Mouse (Mus musculus) spleen, adult 12 weeks (tissue): ENCODE data around the gene Col4a3bp.
A peak's percentile ranks its signal among the peaks of the same experiment; 100 is the strongest.
"Not testable (repeated sequence)": the region's sequence is repeated elsewhere in the genome, so short reads cannot be mapped to it uniquely, and the experiment has no call there.

Source experiments
- DNase-seq: peaks from one replicate; pipeline ENCODE4 v3.0.0; 2022; ENCODE audit warnings: low spot score

Gene Col4a3bp

DNA sequence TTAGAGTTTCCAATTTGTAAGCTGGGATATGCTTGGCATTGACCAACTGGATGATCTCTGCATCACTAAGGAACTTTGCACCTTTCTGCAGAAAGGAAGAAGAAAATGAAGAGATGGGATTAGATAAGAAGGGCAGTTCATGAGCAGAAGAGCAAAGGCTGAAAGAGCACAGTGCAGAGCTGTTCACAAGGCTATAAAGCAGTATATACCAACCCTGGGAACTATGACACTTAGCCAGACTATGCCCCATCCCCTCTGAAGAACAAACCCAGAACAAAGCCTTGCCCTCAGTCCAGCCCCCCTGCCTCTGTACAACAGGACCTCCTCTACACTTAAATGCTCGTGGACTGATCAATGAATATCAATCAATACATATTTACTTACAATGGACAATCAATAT is 114.3 kb downstream of the Col4a3bp start:
- DNase-seq = no peak

DNA sequence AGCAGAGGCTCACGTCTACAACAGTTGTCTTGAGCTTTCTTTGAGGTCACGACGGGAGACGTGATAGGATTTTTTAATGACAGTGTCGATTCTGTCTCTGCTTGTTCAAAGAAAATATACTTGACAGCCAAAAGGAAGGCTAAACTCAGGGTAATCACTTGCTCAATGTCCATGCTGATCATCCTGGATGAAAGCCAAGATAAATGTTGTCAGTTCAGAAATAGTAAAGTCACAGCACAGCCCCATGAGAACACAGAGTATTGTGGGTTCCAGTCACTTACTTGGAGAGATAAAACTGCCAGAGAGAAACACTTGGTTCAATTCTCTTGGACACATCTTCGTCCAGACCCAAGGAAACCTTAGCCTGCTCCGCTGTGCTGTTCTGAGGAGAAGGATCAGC is 116.5 kb downstream of the Col4a3bp start:
- no peak for DNase-seq

DNA sequence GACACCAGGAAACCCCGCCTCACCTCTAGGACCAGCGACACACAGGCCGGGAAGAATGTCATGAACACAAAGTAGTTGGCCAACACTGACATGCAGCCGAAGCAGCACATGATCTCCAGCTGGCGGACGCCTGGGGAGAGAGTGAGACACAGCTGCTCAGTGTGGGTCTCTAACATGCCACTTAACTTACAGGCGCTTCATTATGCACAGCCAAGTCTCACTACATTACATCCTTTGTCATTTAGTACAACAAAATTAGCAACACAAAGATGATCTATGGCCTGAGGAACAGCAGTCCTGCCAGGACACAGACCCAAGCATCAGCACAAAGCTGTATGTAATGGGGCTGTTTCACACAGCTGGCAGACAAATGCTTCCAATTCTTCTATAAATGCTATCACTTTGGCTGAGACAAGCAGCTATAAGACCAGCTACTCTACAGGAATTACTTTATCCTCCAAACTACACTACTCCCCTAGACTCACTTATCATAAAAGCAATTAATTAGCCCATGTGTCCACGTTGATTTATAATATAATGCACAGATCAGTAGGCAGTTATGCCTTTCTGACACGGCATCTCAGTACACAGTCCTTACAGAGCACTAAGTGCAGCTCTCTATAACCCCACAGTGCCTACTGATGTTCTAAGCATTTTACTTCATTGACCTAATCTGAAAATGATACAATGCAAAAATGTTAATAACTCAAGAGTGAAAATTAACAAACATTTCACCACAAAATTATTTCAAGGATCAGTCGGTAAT is 117.9 kb downstream of the Col4a3bp start:
- DNase-seq = no peak

DNA sequence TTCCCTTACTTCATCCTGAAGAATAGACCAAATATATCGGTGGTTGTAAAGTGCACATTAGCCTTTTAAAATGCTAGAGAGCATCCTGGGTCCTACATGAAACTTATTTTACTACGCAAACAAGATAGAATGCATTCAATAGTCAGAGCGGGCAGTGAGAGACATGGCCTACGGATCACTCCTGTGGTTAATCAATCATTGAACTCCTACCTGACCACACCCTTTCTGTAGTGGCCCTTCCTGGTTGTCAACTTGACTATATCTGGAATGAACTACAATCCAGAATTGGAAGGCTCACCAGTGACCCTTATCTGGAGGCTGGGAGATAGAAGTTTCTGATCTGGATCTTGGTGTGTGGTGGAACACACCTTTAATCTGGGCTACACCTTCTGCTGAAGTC is 120.7 kb downstream of the Col4a3bp start:
- DNase-seq = not testable (repeated sequence)

DNA sequence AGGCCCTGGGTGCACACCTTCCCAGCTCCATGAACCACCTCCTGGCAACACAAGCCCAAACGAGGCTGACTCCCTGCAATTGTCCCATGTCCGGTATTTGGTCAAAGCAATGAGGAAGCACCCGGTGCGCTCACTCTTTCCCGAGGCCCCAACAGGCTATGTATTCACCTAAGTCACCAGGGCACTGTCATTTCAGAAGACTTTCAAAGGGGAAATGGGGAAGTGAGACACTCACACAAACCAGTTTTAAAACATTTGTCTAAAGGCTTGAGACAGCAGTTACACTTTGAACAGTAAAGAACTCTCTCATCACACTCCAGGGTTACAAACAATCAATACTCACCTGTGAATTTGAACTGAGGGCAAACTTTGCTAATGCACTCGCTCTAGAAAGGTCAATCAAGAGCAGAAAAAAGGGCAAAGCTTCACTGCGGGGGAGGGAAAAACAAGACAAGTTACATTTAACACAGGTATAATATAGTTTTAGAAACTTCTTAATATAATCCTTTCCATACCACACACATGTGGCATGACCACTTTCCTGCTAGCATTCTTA is 122.1 kb downstream of the Col4a3bp start:
- no peak for DNase-seq

DNA sequence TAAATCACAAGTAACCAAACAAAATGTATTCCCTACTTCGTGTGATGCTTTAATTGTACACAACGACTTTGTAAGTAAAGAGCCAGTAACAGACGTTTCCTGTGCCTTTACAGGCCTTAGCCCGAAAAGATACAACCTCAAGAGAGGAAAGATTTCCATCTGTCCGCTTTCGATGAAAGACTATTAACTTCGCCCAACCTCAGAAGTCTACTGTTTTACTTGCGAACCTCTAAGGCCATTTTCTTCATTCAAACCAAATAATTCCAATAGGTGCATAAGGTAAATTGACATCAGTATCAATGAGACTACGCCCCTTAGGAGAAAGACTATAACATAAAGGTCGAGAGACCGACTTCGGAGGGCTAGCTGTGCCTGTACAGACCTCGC is 127.6 kb downstream of the Col4a3bp start:
- DNase-seq = peak; percentile 1

DNA sequence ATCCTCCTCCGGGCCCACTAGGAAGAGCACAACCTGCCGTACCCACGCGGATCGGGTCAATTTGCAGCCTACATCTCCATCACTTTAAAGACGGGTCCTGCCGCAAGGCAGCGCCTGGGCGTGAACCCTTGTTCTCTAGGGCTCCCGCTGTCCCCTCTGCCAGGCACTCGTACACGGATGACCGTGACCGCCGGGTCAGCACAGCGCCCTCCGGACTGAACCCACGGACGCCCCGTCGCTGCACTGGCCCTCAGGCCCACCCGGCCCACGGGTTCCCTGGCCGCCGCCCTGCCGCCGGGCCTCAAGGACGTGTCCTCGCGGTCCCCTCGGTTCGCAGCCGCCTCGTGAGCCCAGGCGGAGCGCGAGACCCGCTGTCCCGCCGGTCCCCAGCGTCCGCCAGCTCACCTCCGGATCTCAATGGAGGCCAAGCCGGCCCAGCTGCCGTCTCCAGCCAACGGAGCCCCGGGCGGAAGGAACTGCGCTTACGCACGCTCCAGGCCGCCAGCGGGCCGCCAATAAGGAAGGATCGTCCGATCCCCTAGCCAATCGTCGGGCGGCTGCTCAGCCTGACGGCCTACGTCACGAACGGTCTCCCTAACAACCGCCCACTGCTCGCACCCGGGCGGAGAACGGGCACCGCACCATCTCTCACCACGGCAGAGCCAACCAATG is 128.1 kb downstream of the Col4a3bp start, which contains the start of gene Hmgcr:
TSS of gene Hmgcr (minus strand) at position 531 of the 672 bp plus-strand sequence.
- peak; percentile 93 for DNase-seq

DNA sequence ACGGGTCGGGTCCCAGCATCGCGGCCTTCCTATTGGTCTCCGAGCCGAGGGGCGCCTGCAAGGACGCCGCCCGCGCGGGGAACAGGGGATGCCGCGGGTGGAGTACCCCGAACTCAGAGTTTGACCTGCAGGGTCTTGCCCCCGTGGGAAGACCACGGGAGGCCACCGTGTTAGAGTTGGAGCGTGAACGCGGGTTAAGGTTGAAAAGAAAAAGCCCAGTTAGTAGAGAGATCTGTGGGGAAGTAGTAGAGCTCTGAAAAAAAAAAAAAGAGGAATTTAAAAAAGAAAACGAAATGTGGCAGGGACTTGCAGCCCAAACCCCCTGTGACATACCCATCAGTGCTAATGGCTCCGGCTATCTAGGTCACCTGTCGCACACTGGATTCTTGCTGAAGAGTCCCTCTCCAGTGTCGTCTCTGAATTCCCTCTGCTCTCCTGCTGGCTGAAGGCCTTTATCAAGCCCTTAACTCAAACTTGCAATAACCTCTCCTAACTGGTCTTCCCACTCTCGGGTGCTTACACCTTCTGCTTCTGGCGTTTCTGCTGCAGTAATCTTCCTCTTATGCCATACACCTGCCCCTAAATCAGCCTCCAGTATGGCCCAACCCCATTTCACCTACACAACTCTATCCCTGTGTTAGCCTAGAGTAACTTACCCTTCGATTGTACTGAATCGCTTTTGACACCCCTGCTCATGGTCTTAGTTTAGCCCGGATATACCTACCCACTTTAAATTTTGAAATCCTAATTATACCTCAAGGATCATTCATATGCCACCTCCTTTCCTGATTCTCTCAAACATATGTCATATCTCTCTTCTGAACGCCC is 128.9 kb downstream of the Col4a3bp start:
- DNase-seq = no peak

DNA sequence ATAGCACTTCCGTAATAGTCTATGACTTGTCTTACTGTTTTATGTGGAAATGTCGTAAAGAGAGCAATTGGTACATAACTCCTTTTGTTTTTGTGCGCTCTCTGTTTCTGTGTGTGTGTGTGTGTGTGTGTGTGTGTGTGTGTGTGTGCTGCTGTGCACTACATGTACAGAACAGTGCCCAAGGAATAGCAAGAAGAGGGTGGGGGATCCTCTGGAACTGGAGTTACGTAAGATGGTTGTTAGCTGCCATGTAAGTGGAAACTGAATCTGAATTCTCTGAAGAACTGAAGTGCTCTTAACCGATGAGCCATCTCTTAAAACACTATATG is 129.5 kb downstream of the Col4a3bp start:
- no peak for DNase-seq

DNA sequence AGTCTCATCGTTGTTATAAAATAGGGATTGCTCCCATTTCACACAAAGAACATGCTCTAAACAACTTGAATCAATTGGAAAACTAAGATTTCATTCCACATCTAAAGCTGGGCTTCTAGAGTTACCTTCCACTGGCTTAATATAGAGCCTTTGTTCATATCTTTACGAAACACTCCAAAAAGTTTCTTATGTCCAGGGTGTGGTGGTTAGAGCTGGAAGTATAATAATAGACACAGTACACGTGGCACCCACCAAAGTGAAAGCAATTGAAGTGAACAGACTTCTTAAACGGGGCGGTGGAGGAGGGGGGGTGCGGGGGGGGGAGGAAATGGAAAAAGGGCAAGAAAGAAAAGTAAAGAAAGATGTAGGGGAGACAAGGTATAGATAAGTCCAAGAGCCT is 129.9 kb downstream of the Col4a3bp start:
- DNase-seq = no peak

DNA sequence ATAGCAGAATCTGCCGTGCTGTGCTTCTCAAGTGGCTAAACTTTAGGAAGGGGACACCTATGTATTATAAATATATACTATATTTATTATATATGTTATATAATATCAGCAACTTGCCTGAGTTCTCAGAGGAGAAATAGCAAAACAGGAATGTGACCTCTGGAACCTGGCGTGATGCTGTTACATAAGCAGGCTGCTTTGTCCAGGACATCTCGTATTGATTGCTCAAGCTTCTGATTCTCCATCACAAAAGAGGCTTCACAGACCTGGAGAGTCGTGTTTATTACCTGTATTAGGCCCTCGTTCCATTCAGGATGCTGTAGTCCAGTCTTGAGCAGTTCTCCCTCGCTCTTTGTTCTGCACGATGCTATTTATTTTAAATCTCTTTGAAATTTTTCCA is 131.4 kb downstream of the Col4a3bp start:
- no peak for DNase-seq

DNA sequence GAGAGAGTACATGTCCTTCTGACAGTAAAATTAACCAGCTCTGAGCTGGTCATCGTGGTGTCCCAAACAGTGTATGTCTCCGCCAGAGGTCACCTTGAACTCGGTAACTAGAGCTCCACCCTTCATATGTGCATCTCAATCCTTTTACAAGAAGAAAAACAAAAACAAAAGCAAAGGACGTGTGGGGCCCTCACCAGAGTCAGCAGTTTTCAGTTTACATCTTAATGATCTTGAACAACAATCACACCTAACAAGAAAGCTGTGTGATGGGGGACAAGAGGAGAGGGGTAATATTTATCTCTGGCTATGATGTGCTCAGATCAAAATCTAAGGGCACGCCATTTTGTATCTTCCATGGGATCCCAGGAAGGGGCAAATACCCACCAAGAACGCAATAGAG is 133.3 kb downstream of the Col4a3bp start:
- DNase-seq = no peak

DNA sequence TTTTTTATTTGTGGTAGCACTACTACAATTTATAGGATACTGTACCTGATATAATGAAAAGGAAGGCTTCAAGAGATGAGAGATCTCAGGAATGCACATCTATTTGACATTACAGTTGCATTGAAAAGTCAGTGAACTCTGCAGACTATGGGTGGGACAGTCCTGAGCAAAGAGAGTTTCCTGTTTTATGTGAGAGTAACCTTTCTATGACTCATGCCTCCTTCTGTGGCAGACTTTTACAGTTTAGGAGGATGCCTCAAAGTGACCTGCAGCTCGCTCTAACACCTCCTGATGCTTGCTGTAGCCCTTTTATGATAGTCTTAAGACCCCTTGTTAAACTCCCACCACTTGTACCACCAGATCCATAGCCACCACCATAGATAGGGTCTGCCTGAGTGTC is 134.7 kb downstream of the Col4a3bp start:
- DNase-seq = no peak

DNA sequence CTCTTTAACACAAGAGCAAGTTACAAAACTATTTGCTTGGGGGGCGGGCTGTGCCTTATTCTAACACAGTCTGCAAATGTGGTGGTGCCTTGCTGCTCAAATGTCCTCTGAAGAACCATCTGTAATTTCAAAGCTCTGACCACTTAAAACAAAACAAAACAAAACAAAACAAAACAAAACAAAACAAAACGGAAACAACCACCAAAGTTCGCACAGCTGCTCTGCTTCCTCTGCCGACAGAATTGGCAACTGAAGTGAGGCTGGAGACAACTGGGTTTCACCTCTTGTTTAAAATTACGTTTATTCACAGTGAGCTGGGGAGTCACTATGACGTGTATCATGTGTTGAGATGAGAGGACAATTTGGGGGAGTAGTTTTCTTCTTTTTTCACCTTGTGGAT is 136.2 kb downstream of the Col4a3bp start:
- no peak for DNase-seq

DNA sequence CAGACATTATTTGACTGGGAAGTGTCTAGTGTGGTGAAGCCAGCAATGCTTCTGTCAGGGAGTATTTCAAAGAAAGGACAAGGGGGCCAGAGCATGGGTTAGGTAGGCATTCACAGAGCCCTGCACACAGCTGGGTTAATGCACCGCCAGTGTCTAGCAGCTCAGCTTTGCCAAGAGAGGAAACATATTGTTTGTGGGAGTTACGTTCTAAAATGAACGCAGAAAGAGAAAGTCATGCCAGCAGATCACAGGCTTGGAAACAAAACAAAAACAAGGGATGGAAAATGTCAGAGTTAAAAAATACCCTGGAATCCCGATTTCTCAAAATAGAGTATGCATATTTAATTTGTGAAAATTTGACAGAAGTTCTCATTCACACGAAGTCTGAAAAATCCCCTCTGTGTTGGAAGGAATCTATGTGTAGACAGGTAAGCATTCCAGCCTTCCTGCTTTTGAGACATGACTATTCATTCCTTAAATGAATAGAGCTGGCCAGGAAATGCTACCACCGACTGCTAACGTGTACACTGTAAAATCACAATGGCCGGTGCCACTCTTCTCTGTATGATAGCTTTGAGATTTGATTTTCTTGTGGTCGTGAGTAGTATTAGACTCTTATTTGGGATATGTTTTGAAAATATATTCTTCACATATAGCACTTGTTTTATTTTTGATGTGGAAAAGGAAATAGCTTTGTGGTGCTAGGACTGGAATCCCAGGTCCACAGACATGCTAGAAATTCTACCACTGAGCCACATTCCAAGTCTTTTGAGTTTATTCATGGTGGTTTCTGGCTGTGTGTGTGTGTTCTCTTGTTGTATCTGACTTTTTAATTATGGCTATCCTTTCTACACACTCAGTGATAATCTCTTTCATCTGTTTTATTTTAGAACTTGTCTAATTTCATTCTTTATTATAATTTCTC is 138.0 kb downstream of the Col4a3bp start:
- no peak for DNase-seq

DNA sequence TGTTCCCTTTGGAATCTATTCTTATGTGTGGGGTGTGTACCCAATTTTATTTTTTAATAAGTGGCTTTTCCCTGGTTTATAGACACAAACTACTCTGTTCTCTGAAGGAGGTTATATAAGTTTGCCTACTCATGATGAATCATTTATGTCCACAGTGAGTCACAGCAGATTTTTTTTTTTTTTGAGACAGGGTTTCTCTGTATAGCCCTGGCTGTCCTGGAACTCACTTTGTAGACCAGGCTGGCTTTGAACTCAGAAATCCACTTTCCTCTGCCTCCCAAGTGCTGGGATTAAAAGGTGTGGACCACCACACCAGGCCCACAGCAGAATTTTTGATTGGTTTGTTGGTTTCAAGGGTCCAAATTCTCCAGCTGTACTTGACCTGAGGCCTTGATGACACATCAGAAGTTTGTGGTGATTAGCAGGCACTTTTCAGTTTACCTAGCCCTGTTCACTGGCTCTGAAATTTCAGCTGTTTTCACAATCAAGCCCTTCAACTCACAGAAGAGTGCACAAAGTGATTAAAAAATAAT is 138.7 kb downstream of the Col4a3bp start:
- DNase-seq = no peak

DNA sequence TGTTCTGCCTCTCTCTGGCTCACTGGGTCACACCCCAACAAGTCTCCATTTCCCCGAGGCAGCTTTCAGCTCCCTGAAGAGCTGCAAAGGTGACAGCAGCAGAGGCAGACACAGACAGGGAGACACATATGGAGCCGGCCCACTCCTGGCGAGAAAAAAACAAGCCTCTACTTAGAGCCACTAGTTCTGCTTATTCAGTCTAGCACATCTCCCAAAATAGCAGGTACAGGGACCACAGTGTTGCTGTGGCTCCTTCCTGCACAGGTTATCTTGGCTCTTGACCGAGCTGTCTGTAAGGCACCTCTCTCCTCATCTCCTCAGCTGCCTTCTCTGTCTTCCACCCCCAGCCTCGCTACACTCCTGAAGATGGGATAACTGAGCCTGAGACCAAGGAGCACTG is 142.4 kb downstream of the Col4a3bp start:
- DNase-seq = no peak

DNA sequence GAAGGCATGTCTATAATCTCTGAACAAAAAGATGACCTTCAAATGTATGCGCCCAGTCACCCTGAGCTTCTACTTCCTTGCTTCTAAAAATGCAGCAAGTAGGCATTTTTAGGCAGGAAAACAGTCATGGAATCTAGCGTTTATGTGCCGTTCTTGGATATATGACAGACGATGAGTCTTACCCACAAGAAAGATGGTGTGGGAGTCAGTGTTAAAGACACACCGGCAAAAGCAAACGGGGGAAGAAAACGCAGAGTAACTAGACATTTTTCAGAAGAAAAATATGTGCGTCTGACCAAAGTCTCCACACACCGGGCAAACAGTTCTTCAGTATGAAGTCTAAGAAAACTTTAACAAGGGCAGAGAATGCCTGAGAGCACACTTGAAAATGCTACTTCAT is 144.8 kb downstream of the Col4a3bp start:
- no peak for DNase-seq
